Mouse (Mus musculus) cortical plate, adult 2 months (tissue): ENCODE measurements around the gene Traf6. TPM values are rescaled to one million over a fixed set of nuclear protein-coding genes. Genes with fewer than 3 reads are reported as not detected.

Source experiments
- H3K27ac ChIP-seq: fragments of 200-500 bp; 2 replicates; pipeline ENCODE4 v1.5.1; 2012; ENCODE audit warnings: low read length, control low read depth, inconsistent platforms; ENCODE audit not compliant: insufficient read depth
- H3K4me1 ChIP-seq: fragments of 200-500 bp; 2 replicates; pipeline ENCODE4 v1.6.1; 2011; ENCODE audit warnings: low read length; ENCODE audit not compliant: control insufficient read depth, insufficient read depth
- H3K4me3 ChIP-seq: fragments of 200-500 bp; 2 replicates; pipeline ENCODE4 v1.5.1; 2011; ENCODE audit warnings: mild to moderate bottlenecking, low read length, control low read depth; ENCODE audit not compliant: insufficient read depth
- CTCF ChIP-seq: fragments of 200-500 bp; IDR thresholded peaks from 2 replicates; pipeline ENCODE4 v1.5.1; 2011; ENCODE audit warnings: mild to moderate bottlenecking, control low read depth, low read length; ENCODE audit not compliant: insufficient read depth; ENCODE audit errors: extremely low read depth
- POLR2A ChIP-seq: fragments of 200-500 bp; IDR thresholded peaks from 2 replicates; pipeline ENCODE4 v1.6.1; 2011; ENCODE audit warnings: mild to moderate bottlenecking, low read length, control low read depth; ENCODE audit not compliant: insufficient read depth; ENCODE audit errors: extremely low read depth
- polyA plus RNA-seq: library from polyadenylated mRNA; depleted of rRNA; stranded (reverse); fragments of >200 nt; gene quantifications from 2 replicates; pipeline ENCODE4 v1.2.3, GENCODE M21; 2012; rRNA removed

The Traf6 gene
- 9.9 and 11.0 TPM in 2 replicates for polyA plus RNA-seq

DNA sequence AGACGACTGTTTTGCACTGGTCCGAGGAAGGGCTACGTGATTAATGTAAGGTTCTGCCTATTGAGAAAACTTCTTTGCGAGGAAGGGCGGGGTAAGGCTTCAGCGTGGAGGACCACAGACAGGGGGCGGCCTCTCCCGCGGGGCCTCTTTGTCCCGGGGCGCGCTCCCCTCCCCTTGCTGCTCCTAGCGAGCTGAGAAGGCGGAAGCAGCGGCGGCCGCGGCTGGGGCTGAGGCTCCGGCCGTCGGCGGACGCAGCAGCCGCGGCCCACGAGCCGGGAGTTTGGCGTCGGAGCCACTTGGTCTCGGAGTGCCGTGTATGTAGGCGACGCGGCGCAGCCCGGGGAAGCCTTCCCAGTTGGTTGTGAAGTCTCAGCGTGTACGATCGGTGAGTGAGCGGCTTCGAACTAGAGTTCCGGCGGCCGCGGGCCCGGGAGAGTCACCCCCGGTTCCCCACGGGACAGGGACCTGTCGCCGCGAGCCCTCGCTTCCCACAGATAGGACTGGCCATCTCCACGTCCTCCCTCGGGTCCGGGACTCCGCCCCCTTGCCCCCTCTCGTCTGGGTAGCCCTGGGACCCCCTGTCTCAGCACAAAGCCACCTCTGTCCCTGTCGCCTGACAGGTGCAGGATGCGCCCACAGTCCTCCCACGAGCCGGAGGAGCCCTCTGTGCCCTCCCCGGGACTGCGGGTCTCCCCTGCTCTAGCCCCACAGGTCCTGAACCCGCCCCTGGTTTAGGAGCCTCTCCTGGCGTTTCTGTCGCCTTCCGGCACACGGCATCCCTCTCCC is at the start of gene Traf6:
TSS of gene Traf6 (plus strand) at position 194 of the 786 bp plus-strand sequence.
- TF ChIP-seq POLR2A (no peak), CTCF (peak; percentile 30)
- H3K4me3 ChIP-seq: peak within 1 kb of the TSS; percentile 92
- H3K4me1 ChIP-seq: no peaks in the 10 kb centered on the region; the same call in 1 of the 2 replicates
- H3K27ac ChIP-seq: no peak within 1 kb of the TSS

DNA sequence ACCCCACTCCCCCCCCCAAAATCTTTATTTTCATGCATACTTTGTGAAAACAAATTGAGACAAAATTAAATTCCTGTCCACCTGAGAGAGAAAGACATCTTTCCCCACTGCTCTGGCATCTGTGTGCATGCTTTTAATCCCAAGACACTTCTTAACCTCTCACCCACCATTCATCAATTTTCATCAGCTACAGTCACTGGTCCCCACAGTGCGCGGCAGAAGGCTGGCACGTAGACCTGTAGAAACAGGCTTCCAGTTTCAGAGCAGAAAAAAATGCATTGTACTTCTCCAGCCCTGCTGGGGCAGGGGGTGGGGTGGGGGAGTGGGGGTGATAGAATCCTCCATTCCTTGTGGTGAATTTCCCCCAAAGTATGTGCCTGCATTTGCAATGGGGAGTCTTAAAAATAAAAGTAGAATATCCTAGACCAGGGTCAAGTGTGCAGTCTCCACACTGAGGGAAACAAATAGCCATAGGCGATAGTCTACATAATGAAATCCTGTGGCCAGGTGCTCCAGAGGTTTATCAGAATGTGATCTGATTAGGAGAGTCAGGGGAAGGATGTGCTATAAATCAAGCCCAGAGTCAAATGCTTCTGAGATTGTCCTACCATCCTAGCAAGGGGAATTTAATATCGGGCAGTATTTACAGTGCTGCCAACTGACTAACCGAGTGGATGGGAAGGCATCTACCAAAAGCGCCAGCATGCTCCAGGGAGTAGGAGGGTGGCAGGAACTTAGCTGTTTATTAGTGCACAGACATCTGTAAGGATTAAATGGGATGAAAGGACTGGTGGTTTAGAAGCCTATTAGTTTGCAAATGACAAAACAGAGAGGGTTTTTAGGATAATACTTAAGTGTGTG is 39.0 kb upstream of the Traf6 start:
- no peak overlapping the region for H3K27ac ChIP-seq
- no peaks in the 10 kb centered on the region for H3K4me1 ChIP-seq
- TF ChIP-seq POLR2A (no peak), CTCF (no peak)
- no peak overlapping the region for H3K4me3 ChIP-seq

DNA sequence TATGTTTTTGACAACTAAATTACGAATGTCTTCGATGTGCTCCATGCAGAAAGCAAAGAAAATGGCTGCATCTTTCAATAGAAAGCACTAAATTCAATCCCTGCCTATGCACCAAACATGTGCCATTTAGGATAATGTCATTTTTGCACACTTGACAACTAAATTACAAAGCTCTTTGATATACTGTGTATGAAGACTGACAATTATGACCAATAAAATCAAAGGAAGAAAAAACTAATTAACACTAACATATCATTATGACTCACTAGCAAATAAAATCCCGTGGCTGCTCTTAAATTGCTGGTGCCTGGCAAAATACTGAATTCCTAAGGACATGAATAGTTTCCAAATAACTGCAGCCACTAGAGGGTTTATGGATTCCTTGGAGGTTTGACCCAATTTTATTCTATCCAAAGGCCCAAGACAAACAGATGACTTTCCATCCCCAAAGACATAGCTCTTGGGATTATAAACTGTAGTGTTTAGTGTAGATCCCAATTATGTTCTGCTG is 38.3 kb upstream of the Traf6 start:
- Histone ChIP-seq H3K27ac (no peak overlapping the region), H3K4me1 (no peaks in the 10 kb centered on the region), H3K4me3 (no peak overlapping the region)
- no peak for TF ChIP-seq POLR2A
- no peak for TF ChIP-seq CTCF

DNA sequence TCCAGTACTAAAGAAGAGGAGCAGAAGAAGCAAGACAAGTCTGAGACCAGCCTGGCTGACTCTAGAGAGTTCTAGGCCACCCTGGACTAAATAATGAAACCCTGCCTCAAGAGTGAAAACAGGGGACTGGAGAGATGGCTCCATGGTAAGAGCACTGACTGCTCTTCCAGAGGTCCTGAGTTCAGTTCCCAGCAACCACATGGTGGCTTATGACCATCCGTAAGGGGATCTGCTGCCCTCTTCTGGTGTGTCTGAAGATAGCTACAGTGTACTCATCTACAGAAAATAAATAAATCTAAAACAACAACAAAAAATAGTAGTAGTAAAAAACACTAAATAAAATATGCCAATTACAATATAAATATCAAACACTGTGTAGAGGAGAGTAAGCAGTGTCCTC is 32.4 kb upstream of the Traf6 start:
- Histone ChIP-seq H3K4me3 (no peak overlapping the region), H3K27ac (no peak overlapping the region), H3K4me1 (peaks cover 2% of the 10 kb centered on the region; the same call in 1 of the 2 replicates)
- TF ChIP-seq POLR2A (no peak), CTCF (no peak)

DNA sequence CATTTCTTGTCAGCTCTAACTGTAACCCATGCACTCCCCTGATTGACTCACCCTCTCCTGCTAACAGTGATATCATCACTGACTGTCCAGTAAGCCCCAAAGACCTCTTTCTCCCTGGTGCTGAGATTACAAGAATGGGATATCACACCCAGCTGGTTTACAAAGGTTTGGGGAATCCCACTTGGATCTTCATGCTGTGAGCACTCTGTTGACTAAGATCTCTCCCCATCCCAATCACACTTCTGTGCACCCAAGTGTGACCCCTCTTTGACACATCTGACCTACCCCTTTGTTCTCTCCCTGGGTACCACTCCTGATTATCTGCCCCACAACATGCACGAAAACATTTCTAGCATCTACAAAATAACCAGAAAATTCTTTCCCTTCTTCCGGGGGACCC is 29.9 kb upstream of the Traf6 start:
- TF ChIP-seq CTCF (no peak), POLR2A (no peak)
- Histone ChIP-seq H3K27ac (no peak overlapping the region), H3K4me3 (no peak overlapping the region), H3K4me1 (peaks cover 2% of the 10 kb centered on the region; the same call in 1 of the 2 replicates)

DNA sequence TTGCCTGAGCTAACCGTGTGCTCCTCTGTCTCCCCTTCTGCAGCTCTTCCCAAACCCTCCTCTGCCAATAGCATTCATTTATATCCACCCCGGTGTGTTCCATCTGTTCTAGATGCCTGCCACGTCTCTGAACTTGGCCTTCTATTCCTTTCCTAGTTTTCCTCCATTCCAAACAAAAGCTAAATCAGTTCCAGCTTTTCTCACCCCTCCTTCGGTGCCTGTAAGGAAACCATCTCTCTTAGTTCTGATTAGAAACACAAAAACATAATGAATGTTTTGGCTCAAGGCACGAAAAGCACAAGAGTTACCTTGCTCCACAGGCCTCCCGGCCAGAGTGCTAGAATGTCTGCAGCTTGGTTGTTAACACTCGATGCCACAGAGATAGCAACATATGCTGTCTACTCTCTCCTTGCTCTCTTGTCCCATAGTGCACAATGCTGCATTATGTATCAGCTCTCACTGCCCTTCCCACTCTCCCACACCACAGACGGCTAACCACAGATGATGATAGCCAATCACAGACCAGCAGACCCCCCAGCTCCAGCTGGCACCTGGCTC is 29.0 kb upstream of the Traf6 start, which contains the start of the genes Rag1 and B230118H07Rik:
TSS of gene Rag1 (minus strand) at position 388 of the 558 bp plus-strand sequence.
TSS of gene B230118H07Rik (minus strand) at position 419 of the 558 bp plus-strand sequence.
- Histone ChIP-seq H3K4me3 (no peak within 1 kb of the TSS), H3K27ac (no peak within 1 kb of the TSS), H3K4me1 (peaks cover 2% of the 10 kb centered on the region; the same call in 1 of the 2 replicates)
- no peak for TF ChIP-seq CTCF
- TF ChIP-seq POLR2A: no peak

DNA sequence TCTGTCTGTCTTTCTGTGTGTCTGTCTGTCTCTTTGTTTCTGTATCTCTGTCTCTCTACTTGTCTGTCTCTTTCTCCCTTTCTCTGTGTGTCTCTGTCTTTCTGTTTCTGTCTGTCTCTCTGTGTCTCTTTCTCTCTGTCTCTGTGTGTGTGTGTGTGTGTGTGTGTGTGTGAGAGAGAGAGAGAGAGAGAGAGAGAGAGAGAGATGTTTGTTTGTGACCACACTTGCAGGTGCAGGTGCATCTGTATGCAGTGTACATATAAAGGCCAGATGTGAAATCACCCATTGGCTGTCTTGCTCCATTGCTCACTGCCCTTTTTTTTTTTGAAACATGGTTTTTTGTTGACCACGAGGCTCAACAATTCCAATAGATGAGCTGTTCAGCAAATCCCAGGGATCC is 27.8 kb upstream of the Traf6 start:
- TF ChIP-seq CTCF: no peak
- TF ChIP-seq POLR2A: no peak
- no peak overlapping the region for H3K27ac ChIP-seq

DNA sequence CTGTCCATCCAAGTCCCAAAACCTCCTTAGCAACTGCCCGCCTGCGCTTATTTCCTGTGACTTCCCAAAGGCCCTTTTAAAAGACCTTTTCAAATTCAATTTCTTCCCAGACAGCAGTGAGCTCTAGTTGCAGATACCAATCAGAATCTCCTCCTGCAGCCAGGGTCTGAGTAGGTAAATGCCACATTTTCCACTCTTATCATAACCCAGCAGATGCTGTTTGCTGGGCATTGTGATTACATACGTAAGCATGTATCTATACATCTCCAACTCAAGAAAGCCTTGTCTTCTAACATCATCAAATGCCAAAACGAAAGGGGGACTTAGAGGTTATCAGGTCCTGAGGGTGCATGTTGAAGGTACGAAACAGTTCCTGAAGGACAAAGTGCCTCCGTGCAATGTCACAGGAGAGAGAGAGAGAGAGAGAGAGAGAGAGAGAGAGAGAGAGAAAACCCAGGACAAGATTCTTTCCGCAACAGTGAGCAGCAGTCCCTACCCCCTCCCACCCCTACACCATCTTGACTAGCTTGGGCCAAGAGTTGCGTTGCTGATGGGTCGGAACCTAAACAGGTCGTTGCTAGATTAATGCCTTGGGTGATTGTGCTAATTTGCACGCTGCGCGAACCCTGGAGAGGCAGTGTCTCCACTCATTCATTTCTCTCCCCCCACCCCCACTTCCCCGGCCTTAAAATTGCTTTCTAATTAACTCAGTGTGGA is 25.9 kb upstream of the Traf6 start:
- Histone ChIP-seq H3K4me1 (peaks cover 2% of the 10 kb centered on the region; the same call in 1 of the 2 replicates), H3K27ac (no peak overlapping the region), H3K4me3 (peak overlapping the region; percentile 44)
- TF ChIP-seq POLR2A (no peak), CTCF (no peak)

More for the DNA sequence above, 27.8 kb upstream of the Traf6 start:
- H3K4me3 ChIP-seq: no peak overlapping the region
- H3K4me1 ChIP-seq: peaks cover 2% of the 10 kb centered on the region; the same call in 1 of the 2 replicates
